Mouse (Mus musculus): ENCODE results near the gene 6820408C15Rik.

The 6820408C15Rik gene

DNA sequence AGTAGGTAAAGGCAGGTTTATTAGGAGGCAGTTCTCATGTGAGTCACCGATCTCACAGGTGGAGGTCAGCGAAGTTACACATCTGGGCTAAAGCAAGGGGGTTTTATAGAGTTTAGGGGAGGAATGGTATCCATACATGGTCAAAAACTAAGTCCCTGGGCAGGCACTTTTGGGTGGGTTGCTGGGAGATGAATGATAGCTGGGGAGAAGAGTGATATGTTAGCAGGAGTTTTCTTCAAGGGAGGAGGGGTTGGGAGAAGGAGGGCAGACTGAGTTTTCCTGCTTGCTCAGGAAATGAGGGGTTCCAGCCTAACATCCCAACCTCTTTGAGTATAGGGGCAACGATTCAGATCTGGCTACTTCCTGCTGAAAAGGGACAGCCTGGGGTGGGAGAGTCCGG is at the start of gene 6820408C15Rik:
Gene 6820408C15Rik, plus strand, starts transcription at position 301 of the 400 bp plus-strand sequence.
- no peak for DNase-seq (ENCODE audit: extremely low read depth, low read depth)

DNA sequence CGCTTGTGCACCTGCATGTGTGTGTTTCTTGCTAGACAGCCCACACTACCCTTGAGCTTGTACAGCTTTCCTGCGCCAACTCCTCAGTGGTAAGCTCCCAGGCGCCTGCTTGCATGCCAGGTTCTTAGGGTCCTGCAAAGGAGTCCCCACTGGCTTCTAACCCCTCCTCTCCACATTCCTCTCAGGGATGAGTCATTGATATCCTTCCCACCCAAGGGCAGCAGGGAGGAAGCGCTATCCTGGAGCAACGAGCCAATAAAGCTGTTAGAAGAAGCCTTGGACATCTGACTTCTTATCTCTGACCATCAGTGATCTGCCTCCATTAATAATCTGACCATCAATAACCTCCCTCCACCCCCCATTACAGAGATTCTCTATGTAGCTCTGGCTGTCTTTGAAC is 47.5 kb upstream of the 6820408C15Rik start:
- no peak for DNase-seq (ENCODE audit: extremely low read depth, low read depth)

DNA sequence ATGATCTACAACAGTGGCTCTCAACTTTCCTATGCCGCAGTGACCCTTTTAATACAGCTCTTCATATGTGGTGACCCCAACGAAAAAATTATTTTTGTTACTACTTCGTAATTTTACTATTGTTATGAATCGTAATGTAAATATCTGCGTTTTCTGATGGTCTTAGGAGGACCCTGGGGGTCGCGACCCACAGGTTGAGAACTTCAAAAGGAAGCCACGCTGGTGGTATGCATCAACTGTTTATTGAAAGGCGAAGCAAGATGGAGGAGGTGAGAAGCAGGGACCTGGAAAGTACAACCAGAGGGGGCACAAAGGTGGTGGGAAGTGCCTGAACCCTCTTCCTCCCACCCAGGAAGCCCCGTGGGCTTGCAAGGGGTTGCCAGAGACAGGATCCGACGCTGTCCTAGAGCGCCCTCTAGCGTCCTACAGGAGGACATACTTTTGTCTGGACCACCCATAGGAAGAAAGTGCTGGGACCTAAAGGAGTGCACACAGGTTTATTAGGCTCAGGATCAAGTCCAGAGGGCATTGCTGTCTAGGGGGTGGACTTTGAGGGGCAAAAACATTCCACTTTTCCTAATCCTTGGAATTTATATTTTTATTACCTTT is 46.8 kb upstream of the 6820408C15Rik start:
- DNase-seq (ENCODE audit: extremely low read depth, low read depth), result no peak

DNA sequence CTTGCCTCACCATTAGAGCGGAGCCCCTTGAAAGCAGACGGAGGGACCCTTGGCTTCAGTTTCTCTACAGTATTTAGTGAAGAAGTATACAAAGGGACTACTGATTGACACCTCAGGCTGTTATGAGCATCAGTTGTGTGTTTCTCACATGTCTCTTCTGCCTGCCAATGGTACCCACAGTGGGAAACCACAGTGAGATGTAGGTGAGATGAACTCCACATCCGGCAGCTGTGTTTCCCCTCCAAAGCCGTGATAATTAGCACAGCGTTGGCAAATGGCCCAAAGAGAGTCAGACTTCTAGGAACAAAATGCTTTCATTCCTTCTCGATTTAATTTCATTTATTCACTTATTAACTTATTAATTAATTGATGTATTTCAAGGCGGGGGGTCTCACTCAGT is 43.3 kb upstream of the 6820408C15Rik start:
- DNase-seq (ENCODE audit: extremely low read depth, low read depth), result peak; percentile 70

DNA sequence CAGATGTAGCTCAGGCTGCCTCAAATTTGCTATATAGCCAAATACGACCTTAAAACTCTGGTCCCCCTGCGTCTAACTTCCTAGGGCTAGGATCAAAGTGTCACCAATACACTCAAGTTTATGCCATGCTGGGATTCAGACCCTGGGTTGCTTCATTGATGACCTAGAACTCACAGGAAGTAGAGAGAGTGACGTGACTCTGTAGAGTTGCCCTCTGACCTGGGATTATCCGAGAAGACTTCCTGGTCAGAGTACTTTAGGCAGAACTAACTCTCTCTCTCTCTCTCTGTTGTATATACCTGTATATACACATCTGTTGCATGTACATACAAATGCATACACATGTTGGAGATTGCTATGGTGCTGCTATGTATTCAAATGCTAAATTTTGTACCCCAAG is 42.7 kb upstream of the 6820408C15Rik start:
- DNase-seq (ENCODE audit: extremely low read depth, low read depth), result no peak

DNA sequence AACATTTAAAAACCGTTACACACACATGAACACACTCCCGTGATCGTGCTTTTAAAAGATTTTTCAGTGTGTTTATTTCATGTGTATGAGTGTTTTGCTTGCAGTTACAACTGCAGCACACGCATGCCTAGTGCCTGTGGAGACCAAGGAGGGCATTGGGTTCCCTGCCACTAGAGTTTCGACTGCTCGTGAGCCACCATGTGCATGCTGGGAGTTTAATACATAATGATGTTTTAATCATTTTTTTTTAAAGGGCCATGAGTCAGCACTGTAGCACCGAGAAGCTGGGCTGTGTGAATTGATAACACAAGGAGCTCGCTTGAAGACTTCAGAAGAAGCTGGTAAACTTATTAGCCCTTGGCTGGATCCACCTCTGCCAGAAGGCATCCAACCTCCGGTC is 41.8 kb upstream of the 6820408C15Rik start:
- DNase-seq (ENCODE audit: extremely low read depth, low read depth), result no peak

DNA sequence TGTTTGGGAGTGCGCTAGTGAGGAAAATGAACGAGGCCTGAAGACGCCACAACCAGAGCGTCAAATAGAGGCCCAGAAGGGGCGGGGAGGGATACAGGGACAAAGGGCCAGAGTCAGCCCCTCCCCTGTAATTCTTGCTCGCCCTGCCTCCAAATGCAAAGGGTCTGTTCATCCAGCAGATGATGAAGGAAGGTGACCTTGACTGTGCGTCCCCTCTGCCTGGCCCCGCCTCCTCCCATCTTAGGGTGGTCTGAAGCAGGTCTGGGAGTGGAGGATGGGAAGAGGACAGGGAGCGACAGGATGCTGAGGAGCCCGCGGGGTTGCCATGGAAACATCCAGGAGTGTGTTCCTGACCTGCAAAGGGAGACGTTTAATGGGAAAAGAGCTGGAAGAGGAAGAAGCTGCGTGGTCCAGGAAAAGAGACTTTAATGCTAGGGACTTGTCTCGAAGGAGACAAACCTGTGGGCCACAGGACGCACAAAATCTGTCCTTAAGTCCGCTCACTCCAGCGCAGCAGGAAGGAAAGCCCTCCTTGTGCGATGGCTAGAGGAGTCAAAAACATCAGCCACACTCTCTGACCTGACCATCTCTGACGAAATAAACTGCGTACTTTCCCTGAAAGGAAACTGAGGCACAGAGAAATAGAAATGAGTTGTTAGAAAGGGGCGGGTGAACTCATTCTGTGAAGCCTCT is 39.6 kb upstream of the 6820408C15Rik start:
- DNase-seq (ENCODE audit: extremely low read depth, low read depth), result no peak

DNA sequence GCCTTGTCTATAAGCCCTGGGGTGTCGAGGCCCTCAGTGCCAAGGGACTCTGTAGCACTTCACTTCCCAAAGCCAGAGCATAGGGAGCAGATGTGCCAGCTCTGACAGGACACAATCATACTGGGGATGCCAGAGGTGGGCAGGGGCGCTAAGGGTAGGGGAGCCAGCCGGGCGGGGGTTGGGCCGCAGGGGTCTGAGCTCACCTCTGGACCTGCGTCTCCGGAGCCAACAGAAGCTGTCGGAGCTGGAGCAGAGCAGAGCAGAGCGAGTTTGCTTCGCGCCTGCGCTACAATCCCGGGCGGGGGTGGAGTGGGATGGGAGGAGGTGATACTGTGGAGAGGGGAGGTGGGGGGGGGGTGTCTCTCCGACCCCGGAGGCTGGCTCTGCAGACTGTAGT is 39.0 kb upstream of the 6820408C15Rik start, which contains the start of gene Nrsn2:
Gene Nrsn2, minus strand, starts transcription at position 294 of the 397 bp plus-strand sequence.
- DNase-seq (ENCODE audit: extremely low read depth, low read depth), result no peak

DNA sequence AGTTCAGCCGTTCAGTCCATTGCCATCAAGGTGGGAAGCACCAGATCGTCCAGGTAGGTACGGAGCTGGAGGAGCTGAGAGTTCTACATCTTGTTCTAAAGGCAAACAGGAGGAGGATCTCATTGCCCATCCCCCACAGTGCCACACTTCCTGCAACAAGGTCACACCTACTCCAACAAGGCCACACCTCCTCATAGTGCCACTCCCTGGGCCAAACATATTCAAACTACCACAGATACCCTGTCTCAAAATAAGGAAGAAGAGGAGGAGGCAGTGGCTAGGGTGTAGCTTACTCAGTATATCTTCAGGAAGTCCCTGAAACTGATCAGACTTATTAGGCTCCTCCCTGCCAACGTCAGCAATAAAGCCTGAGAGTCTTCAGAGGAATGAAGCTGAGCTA is 31.2 kb upstream of the 6820408C15Rik start:
- DNase-seq (ENCODE audit: extremely low read depth, low read depth), result no peak

DNA sequence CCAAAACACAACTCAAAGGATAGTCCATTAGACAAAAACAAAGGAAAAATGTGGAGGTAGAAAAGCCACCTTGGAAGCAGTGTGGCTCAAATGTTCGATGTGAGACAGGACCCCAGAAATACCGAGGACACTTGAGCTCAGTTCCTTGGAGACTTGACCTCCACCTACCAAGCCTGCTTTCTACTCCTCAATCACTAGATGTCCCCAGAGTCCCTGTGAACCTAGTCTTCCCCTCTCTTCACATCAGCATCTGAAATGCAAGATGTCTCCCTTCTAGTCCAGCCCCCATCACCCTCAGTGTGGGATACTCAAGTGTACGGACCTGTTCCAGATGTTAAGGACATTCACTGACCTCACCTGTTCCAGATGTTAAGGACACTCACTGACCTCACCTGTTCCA is 22.6 kb upstream of the 6820408C15Rik start:
- DNase-seq (ENCODE audit: extremely low read depth, low read depth), result no peak

DNA sequence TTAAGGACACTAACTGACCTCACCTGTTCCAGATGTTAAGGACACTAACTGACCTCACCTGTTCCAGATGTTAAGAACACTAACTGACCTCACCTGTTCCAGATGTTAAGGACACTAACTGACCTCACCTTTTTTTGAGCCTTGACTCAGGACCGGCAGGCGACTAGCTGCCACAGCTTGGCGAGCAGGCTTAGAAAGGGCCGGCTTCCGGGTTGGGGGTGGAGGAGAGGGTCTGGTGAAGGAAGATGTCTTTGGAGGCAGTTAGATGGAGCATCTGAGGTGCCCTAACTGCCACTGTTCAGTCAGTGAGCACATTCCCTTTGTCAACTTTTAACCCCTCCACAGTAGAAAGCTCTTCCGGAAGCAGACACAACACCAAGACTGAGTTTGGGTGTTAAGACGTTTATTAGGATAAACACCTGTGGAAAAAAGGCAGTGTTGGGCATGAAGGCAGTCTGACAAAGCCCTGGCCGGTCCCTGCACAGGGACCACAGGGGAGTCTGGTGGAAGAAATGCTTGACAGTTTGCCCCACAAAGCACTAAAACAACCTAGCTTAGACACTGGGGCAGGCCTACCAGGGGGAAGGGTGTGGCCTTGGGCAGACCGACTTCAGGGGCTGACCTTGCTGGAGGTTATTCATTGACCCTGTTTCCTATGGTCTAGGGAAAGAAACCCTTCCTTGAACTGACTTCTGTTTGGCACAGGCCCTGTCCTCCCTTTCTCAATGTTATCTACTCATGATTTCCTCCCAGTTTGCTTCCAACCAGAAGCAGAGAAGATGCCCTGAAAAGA is 22.0 kb upstream of the 6820408C15Rik start:
- DNase-seq (ENCODE audit: extremely low read depth, low read depth), result no peak

DNA sequence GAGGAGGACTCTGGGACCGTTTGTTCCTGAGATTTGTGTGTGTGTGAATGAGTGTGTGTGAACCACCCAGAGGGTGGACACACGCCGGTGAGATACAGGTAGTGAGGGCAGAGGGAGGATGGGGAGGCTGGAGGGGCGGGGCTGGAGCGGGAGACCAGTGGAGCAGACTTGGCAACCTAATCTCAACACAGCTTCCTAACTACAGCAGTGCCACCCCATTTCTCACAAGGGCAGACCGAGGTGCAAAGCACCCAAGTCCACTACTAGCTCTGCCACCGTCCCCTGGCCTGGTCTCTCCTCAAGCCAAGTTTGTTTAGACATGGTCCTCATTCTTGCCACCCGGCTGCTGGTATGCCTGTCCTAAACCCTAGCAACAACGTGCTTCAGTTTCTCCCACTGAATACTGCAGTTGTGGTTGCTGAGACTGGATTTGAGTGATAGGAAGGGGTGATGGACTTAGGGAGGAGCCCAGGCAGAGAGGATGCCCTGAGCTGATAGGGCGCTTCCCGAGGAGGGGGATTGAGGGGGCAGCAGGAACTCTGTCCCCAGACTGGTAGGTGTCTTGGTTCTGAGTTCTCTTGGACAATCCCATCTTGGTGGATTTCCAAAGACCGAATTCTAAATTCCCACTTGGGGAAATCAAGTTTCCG is 20.0 kb upstream of the 6820408C15Rik start:
- DNase-seq (ENCODE audit: extremely low read depth, low read depth), result no peak

DNA sequence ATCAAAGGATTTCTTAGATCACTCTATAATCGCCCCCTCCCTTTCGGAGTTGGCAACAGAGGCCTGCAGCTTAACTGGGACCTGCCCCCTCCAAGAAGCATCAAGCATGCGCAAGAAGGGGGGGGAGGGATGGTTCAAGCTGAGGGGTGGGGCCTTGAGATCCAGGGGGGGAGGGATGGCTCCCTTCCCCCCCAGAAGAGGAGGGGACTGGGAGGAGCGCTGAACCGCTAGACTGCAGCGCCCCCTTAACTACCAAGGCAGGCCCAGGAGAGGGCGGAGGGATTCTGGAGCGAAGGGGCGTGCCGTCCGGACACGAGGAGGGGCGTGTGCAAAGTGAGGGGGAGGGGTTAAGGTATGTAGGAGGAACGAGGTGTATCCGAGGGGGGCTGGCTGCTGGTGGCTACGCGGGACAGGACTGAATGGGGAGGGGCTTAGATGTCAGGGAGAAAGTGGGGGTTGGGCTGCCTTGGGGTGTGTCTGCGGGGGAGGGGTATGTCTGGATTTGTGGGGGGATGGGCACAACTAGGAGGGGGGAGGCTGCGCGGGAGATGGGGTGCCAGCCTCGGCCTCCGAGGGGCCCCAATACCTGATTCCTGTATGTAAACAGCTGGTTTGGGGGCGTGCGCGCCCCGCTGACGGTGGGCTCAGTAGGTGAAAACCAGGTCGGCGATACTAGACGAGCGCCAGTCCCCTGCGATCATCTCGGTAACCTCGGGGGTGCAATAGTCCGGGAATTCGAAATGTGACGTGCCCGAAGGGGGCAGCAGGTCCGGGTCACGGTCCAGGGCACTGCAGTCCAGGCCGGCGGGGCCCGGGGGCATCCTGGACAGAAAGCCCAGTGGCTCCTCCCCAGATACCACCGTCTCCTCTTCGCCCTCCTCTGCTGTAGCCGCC is 19.0 kb upstream of the 6820408C15Rik start:
- DNase-seq (ENCODE audit: extremely low read depth, low read depth), result peak; percentile 89

DNA sequence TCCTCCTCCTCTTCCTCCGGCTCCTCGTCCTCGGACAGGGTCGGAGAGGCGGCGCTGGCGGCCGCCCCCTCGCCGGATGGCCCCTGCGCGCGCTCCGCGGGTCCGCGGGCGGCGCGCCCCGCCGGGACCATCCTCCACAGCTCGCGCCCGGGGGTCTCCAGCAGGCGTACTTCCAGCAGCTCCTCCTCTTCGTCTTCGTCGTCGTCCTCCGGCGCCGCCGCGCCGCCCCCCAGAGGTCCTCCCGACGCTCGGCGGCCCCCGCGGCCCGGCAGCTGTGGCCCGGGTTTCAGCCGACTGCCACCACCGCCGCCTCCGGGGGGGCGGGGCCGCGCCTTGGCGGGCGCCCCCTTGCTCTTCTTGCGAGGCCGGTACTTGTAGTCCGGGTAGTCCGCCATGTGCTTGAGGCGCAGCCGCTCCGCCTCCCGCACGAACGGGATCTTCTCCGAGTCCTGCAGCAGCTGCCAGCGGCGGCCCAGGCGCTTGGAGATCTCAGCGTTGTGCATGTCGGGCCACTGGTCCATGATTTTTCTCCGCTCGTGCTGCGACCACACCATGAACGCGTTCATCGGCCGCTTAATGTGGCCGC is 18.3 kb upstream of the 6820408C15Rik start:
- no peak for DNase-seq (ENCODE audit: extremely low read depth, low read depth)

DNA sequence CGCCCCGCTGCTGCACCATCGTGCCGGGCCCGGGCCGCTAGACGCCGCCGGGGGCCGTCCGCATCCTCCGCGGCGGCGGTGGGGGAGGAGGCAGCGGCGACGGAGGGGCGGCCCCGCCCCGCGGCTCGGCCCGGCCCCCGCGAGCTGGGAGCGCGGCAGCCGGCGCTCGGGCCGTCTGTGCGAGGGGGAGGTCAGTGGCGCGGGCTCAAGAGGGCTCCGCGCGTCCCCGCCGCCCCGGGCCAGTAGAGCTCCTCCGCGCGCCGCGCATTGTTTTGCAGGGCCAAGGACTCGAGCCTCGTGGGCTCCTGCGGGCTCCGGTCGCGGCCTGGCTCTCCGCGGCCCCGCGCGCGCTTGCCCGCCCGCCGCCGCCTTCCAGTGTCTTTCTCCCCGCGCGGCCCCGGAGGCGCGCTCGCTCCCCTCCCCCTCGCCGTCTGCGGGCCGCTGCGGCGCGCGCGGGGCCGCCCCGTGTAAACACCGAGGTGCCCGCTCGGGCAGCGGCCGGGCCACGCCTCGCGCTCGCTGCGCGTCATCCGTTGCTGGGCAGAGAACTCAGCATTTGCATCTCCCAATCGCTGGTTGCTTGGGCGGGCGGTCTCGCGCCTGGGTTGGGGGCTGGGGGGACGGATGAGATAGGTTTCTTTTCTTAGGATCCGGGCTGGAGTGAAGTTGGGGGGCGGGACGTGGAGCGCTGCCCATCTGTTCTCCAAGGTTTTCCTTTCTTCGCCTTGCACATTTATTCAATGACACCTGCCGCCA is 17.5 kb upstream of the 6820408C15Rik start, which contains the start of gene Sox12:
Gene Sox12, minus strand, starts transcription at position 384 of the 756 bp plus-strand sequence.
- DNase-seq (ENCODE audit: extremely low read depth, low read depth), result peak; percentile 74

DNA sequence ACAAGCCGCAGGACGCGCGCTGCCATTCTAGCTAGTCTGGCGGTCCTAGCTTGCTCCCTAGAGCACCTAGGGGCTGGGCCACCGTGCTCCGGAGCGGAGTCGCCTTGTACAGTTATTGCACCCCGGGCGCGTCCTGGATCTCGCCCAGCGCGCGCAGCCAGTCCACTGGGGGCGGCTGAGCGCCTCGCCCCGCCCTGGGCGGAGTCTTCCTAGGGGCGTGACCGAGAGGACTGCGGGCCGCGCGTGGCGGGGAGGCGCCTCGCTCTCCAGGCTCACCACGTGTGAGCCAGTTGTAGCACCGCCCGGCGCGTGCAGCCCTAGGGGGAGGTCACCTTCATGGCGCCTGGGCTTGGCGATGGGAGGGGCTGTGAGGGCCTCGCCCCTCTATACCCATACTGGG is 16.7 kb upstream of the 6820408C15Rik start:
- peak; percentile 80 for DNase-seq (ENCODE audit: extremely low read depth, low read depth)

DNA sequence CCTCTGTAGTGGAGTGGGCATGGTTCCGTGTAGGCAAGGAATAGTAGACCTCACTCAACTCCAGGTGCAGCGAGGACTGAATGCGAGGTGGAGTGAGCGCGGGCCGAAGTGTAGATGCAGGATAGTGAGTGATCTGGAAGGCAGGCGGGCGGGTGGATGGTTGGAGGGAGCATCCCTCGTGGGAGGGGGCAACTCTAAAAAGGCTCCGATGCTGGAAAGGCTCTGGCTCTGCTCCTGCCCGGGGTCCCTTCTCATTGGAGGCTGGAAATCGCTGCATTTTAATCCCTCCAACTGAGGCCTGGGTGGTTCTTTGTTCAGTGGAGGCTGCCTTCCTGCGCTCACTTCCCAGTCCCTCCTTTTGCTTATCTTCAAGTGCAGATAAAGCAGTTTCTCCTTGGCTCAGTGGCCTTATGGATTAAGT is 16.3 kb upstream of the 6820408C15Rik start:
- DNase-seq (ENCODE audit: extremely low read depth, low read depth), result no peak

DNA sequence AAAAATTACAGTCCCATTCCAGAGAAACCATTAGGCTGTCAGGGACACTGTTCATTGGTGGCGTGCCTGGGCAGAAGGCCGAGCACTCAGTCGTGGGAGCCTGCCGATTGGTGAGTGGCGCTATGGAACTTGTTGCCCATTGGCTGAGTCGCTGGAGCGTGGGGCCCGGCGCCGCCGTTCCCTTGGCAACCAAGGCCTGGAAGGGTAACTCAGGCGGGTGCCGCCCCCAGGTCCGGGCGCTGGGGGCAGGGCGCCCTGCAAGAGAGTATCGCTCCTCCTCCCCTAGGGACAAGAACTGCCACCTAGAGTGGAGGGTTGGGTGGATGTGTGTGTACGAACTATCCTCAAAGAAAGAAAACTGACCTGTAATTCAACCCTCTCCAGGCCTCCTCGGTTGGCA is 9.3 kb upstream of the 6820408C15Rik start:
- peak; percentile 93 for DNase-seq (ENCODE audit: extremely low read depth, low read depth)

DNA sequence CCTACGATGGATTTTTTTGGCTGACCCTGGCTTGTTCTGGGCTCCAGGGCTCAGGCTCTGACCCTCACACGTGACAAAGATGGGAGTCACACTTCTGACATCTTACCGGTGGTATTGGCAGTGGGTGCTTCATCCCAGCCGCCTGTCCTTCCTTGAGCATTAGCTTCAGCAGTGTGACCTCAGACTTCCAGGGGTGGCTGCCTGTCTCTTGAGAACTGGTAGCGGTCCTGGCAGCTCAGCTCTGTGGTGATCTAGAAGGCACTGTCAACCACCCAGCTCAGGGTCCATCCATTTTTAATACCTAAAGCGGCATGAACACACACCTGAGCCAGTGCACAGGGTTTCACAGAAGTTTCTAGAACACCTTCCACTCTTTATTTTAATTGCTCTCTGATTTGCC is 5.6 kb upstream of the 6820408C15Rik start:
- no peak for DNase-seq (ENCODE audit: extremely low read depth, low read depth)

DNA sequence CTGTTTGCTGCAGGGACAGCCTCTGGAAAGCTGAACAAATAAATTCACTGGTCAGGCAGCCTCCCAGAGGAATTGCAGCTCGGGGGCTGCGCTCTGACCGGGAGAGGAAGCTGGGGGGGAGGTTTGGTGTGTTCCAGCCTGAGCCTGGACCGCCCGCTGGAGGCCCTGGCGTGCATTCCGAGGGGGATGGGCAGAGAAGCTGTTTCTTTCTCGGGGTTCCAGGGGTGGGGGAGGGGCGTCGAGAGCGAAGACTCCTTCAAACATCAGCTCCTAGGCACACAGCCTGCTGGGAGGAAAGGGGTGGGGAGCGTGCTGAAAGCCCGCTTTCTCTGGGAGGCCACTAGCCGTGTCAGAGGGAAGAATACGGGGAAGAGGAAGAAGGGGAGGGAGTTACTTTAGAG is 4.4 kb upstream of the 6820408C15Rik start:
- DNase-seq (ENCODE audit: extremely low read depth, low read depth), result no peak
